Mouse (Mus musculus) monocyte, adult 2 months (primary cell): ENCODE results near the gene Cabp5.
"Not testable (repeated sequence)": the region's sequence is repeated elsewhere in the genome, so short reads cannot be mapped to it uniquely, and the experiment has no call there.

Experiments
- DNase-seq, 2 experiments: peaks; one replicate each; pipeline ENCODE4 v3.0.0; 2022; ENCODE audit warnings: low spot score in 2 of 2, low read depth in 1 of 2

Cabp5 gene

GRCm38 (mm10) chr7:13397832-13398231 lies at the start of gene Cabp5:
Gene Cabp5 (plus strand): TSS chr7:13398132.
- DNase-seq: no peak

GRCm38 (mm10) chr7:13355943-13356342 lies 42.0 kb upstream of the Cabp5 start:
- no peak for DNase-seq

- DNase-seq: no peak
These were observed 17.3 kb upstream of the Cabp5 start for GRCm38 (mm10) chr7:13380588-13380987.

- DNase-seq: not testable (repeated sequence)
These were observed 52.6 kb downstream of the Cabp5 start, which contains the start of gene Bsph1 for GRCm38 (mm10) chr7:13450541-13450940. Gene Bsph1 (plus strand): TSS chr7:13450841.
